Mouse (Mus musculus) G1E (cell line): ENCODE results near the gene Sept5. TPM values are rescaled to one million over a fixed set of nuclear protein-coding genes. Genes with fewer than 3 reads are reported as not detected.

Experiments used
- ATAC-seq: 2 replicates; pipeline ENCODE4 v1.8.0; 2016; ENCODE audit warnings: mild to moderate bottlenecking; ENCODE audit not compliant: insufficient number of reproducible peaks, poor library complexity, low FRiP score, severe bottlenecking; ENCODE audit errors: extremely low read depth
- DNase-seq: peaks from one replicate; pipeline ENCODE4 v3.0.0; 2012; ENCODE audit warnings: low spot score
- H3K27me3 ChIP-seq: 2 replicates; pipeline ENCODE4 v1.6.1; 2012; ENCODE audit warnings: mild to moderate bottlenecking, low read length, inconsistent platforms; ENCODE audit not compliant: insufficient read depth
- H3K36me3 ChIP-seq: replicated peaks from 2 replicates; pipeline ENCODE3; 2012; ENCODE audit warnings: mild to moderate bottlenecking, inconsistent platforms
- H3K4me1 ChIP-seq: 2 replicates; pipeline ENCODE4 v1.6.1; 2012; ENCODE audit warnings: low read depth, low read length, inconsistent platforms, mixed read lengths; ENCODE audit not compliant: insufficient read depth
- H3K4me3 ChIP-seq: 2 replicates; pipeline ENCODE4 v1.5.1; 2012; ENCODE audit warnings: low read depth, mild to moderate bottlenecking, inconsistent platforms, low read length, moderate library complexity, mixed read lengths
- H3K9me3 ChIP-seq: replicated peaks from 2 replicates; pipeline ENCODE4 v1.6.1; 2012; ENCODE audit warnings: inconsistent platforms
- CTCF ChIP-seq: IDR thresholded peaks from 2 replicates; pipeline ENCODE4 v1.5.1; 2012; ENCODE audit warnings: low read depth, low read length, inconsistent platforms, mixed read lengths
- GATA1 ChIP-seq: IDR thresholded peaks from 2 replicates; pipeline ENCODE4 v1.6.1; 2012; ENCODE audit warnings: borderline replicate concordance, low read length, inconsistent platforms, mixed read lengths
- GATA2 ChIP-seq: IDR thresholded peaks from 2 replicates; pipeline ENCODE4 v1.6.1; 2012; ENCODE audit warnings: low read depth, low read length, inconsistent platforms, borderline replicate concordance
- POLR2AphosphoS5 ChIP-seq: IDR thresholded peaks from 2 replicates; pipeline ENCODE4 v1.6.1; 2012; ENCODE audit warnings: low read depth, low read length, inconsistent platforms; ENCODE audit not compliant: insufficient replicate concordance
- TAL1 ChIP-seq: conservative IDR thresholded peaks from 2 replicates; pipeline ENCODE4 v1.6.1; 2012; ENCODE audit warnings: low read depth, low read length, inconsistent platforms, mixed read lengths
- polyA plus RNA-seq: library from polyadenylated mRNA; stranded (reverse); fragments of >175 nt; gene quantifications from 2 replicates; pipeline ENCODE4 v1.2.3, GENCODE M21; 2012
- total RNA-seq, 2 experiments: library from RNA; stranded (forward) in 1 of 2; stranded (reverse) in 1 of 2; fragments of 200-1000 nt in 1 of 2; fragments of >200 nt in 1 of 2; fragmentation: Nextera tagmentation in 1 of 2; gene quantifications; 2 replicates each; pipeline ENCODE4 v1.2.3; 2014 to 2017

Sept5 gene
- total and polyA plus RNA-seq, 3 experiments, result 0.05 TPM; not detected in 2

DNA sequence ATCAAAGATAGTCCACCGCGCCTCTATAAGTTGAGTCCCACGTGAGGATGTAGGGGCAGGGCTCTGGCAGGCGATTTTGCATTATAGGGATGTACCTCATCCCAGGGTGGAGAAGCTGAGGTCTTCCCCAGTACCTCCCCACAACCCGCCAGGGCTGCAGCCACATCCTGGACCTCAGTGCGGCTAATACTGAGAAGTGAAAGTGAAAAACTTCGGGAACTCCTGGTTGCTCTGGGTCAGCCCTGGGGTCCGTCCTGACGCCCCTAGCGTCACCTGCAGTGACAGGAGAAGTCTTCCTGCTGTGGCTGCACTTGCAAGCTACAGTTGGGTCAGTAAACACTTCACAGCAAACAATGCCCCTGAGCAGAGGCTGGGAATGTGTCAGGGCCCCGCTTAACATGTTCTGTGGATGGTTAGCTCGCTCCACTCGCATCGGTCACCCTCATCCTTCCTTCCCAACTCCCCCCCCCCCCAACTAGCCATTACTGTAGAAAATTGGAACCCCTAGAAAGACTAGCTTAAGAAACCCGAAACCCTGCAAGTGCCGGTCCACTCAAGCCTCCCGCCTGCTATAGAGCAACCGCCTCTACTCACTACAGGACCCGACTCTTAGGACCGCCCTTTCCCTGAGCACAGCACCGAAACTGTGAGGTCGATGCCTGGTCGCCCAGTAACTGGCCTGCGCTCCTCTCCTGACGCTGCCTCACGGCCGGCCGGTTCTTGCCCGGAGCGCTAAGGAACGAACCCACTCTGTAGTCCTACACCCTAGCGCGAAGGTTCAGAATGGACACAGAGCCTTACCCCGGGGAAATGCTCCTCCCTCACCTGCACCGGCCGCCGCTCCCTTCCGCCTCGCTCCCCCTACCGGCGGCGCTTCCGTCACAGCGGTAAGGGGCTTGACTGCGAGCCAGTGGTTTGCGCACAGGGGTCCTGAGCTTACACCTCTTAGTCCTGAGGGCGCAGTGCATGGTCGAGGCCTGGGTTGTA is 39.7 kb downstream of the Sept5 start, which contains the start of gene Tbx1:
TSS of gene Tbx1 (minus strand) at position 868 of the 987 bp plus-strand sequence.
- peaks cover 19% of the 10 kb centered on the region for H3K9me3 ChIP-seq
- TF ChIP-seq CTCF (no peak), POLR2AphosphoS5 (no peak), GATA2 (no peak), TAL1 (no peak), GATA1 (no peak)
- ATAC-seq (no peak), DNase-seq (no peak)
- no peaks in the 10 kb centered on the region for H3K36me3 ChIP-seq
- peaks cover 54% of the 10 kb centered on the region for H3K27me3 ChIP-seq
- H3K4me1 ChIP-seq, result no peaks in the 10 kb centered on the region
- H3K4me3 ChIP-seq, result no peak within 1 kb of the TSS

DNA sequence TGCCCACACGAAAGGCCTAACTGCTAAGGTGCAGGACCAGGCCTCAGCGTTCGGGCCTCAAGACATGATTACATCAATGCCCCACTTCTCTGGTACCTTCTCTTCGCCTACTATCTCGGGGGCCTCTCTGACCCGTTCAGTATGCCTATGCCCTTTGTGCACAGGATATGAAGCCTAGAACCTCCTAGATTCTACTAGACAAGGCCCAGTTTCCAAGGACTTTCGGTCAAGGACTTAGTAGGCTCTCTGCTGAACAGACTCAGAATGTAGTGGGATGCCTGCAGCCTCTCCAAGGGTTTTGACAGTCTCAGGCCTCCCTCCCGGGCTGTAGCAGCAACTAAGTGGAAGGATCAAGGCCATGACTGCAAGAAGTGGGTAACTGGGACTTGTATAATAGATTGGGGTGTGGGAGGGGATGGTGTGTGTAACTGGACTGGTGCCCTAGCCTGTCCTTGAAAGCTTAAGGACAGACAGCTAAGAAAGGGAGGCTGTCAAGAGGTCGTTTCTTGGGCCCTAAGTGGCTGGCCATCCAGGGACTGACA is 40.6 kb downstream of the Sept5 start:
- DNase-seq, result no peak
- H3K27me3 ChIP-seq, result peaks cover 50% of the 10 kb centered on the region
- H3K9me3 ChIP-seq, result peaks cover 22% of the 10 kb centered on the region
- no peaks in the 10 kb centered on the region for H3K36me3 ChIP-seq
- H3K4me3 ChIP-seq, result no peak overlapping the region
- TF ChIP-seq POLR2AphosphoS5 (no peak), GATA1 (no peak), GATA2 (no peak), CTCF (no peak)
- ATAC-seq, result no peak
- H3K4me1 ChIP-seq, result no peaks in the 10 kb centered on the region

DNA sequence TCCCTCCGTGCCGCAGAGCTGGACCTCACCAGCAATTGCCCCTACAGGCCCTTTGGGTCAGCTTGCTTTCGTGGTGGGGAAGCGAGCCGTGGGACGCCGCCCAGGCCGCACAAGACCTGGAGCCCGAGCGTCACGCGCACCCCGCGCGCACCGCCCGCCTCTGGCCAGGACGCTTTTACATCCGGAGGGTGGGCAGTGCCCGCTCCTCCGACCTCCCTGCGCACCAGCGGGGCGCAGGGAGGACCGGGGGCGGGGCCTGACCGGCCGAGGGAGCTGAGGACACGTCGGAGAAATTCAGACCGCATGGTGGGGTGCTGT is 41.1 kb downstream of the Sept5 start:
- no peaks in the 10 kb centered on the region for H3K4me1 ChIP-seq
- no peak for ATAC-seq
- H3K27me3 ChIP-seq, result peaks cover 50% of the 10 kb centered on the region
- TF ChIP-seq TAL1 (no peak), CTCF (no peak), GATA1 (no peak), GATA2 (no peak), POLR2AphosphoS5 (no peak)
- no peak overlapping the region for H3K4me3 ChIP-seq
- DNase-seq, result no peak
- H3K36me3 ChIP-seq, result no peaks in the 10 kb centered on the region
- peaks cover 22% of the 10 kb centered on the region for H3K9me3 ChIP-seq

DNA sequence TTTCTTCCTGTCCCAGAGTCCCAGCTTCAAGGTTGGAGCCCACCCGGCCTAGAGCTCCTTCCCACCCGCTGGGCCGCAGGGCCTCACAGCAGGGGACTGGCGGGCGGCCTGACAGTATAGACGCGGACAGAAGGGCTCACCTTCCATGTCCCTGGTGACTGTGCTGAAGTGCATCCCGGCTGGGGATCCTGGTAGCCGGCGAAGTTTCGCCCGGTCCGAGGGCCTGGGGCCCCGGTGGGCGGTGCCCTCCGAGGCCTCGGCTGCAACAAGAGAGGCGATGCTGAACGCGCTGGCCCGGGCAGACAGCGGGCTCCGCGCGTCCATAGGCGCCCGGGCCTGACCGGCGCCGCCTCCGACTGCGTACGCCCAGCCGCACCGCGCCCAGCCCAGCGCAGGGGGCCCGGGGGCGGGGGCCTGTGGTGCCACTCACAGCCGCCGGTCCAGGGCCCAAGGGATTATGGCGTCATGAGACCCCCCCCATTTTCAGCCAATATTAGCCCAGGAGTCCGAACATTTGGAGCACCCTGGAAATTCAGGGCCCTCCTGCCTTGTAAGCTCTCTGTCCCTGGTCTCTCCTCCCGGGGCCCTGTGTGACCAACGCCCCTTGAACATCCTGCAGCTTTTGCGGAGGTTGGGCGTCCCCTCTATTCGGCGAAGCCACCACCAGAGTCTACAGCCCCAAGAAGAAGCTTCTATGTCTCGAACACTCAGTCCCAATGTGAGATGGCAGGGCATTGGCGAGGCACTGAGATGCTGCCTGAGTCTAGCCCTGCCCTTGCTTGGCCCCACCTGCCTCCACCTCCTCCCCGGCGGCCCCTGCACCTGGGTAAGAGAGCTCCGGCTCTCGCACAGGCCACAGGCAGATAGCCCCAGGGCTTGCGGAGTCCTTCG is 41.7 kb downstream of the Sept5 start:
- Histone ChIP-seq H3K4me1 (no peaks in the 10 kb centered on the region), H3K36me3 (no peaks in the 10 kb centered on the region), H3K9me3 (peaks cover 23% of the 10 kb centered on the region), H3K27me3 (peaks cover 45% of the 10 kb centered on the region), H3K4me3 (no peak overlapping the region)
- ATAC-seq (no peak), DNase-seq (no peak)
- no peak for TF ChIP-seq GATA1
- TF ChIP-seq POLR2AphosphoS5, result no peak
- no peak for TF ChIP-seq TAL1
- no peak for TF ChIP-seq GATA2
- no peak for TF ChIP-seq CTCF

DNA sequence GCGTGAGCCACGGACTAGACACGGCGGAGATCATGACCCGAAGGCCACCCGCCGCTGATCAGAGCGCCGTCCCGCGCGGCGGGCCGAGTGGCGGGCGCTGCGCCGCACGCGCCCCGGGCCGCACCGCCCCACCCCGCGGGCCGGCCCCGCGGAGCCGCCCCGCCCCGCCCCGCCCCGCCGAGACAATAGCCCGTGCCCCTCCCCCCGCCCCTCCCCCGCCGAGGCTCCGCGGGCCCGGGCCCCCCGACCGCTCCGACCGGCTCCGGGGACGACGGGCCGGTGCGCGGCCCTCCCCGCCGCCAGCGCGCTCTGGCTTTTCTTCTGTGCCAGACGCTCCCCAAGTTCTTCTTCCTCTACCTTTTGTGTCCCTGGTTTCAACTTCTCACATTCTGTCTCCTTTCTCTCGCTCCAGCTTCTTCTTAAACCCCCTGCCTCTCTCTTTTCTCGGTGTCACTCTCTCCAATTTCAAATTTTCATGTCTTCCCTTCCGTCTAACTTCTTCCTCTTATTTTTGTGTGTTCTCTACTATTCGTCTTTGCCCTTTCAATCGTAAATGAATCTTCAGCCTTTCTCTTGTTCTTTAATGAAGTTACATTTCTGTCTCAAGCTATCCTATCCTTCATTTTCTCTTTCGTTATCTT is 42.7 kb downstream of the Sept5 start:
- ATAC-seq, result no peak
- peaks cover 44% of the 10 kb centered on the region; the same call in 1 of the 2 replicates for H3K27me3 ChIP-seq
- H3K4me1 ChIP-seq, result no peaks in the 10 kb centered on the region
- H3K9me3 ChIP-seq, result peaks cover 34% of the 10 kb centered on the region
- TF ChIP-seq CTCF (no peak), GATA2 (no peak), GATA1 (no peak)
- DNase-seq, result no peak
- H3K4me3 ChIP-seq, result no peak overlapping the region; the same call in 1 of the 2 replicates
- H3K36me3 ChIP-seq, result no peaks in the 10 kb centered on the region

DNA sequence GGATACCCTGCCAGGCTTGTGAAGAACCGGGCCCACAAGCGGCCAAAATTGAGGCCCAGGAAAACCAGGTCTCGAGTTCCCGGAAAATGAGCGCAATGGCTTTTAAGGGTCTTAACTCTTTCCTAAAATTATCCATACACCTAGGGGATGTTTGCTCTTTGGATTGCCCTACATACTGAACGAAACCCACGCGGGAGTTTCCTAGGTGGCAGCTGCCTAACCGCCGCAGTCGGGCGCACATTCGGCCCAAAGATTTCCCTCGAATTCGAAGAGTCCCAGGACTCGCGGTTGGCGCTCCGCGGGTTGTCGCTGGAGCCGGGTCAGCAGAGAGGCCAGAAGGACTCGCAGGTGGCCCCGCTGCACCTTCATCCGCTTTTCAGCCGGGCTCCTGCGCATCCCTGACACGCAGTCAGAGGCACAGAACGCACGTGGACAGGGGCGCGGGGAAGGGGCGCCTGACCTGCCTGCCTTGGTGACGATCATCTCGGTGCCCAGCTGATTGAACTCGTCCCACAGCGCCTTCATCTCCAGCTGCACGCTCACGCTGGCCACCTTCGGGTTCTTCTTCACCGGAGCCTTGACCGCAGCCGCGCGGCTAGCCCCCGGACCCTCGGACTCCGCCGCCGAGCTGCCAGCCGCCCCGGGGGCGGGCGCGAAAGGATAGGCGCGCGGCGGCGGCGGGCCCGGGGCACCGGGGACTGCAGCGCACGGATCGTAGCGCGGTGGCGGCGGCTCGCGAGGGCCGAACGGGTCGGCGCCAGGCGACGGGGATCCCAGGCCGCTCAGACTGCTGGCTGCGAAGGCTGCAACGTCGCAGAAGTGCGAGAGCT is 43.5 kb downstream of the Sept5 start:
- Histone ChIP-seq H3K4me1 (no peaks in the 10 kb centered on the region), H3K27me3 (peaks cover 37% of the 10 kb centered on the region; the same call in 1 of the 2 replicates), H3K36me3 (no peaks in the 10 kb centered on the region), H3K9me3 (peaks cover 41% of the 10 kb centered on the region), H3K4me3 (no peak overlapping the region; the same call in 1 of the 2 replicates)
- ATAC-seq (no peak), DNase-seq (no peak)
- TF ChIP-seq GATA1 (no peak), POLR2AphosphoS5 (no peak), CTCF (no peak), TAL1 (no peak)
